Mouse (Mus musculus) limb, embryonic 15.5 days (tissue): Measurements from ENCODE around the gene Dpm1. TPM values are rescaled to one million over a fixed set of nuclear protein-coding genes. Genes with fewer than 3 reads are reported as not detected.

ENCODE experiments used
- ATAC-seq: fragments of 200-750 bp; cut with Nextera tagmentation; 2 replicates; pipeline ENCODE4 v1.8.0; 2017; ENCODE audit warnings: low read depth, moderate TSS enrichment; ENCODE audit not compliant: insufficient number of reproducible peaks, low FRiP score, low TSS enrichment
- H3K27ac ChIP-seq: fragments of 300-500 bp; sonication (generic); 2 replicates; pipeline ENCODE4 v1.5.1; 2015; ENCODE audit warnings: moderate library complexity, mild to moderate bottlenecking, inconsistent platforms
- H3K27me3 ChIP-seq: fragments of 300-500 bp; sonication (generic); 2 replicates; pipeline ENCODE4 v1.6.1; 2015; ENCODE audit warnings: inconsistent platforms
- H3K36me3 ChIP-seq: fragments of 300-500 bp; sonication (generic); 2 replicates; pipeline ENCODE4 v1.6.1; 2015; ENCODE audit warnings: inconsistent platforms
- H3K4me1 ChIP-seq: fragments of 300-500 bp; sonication (generic); 2 replicates; pipeline ENCODE4 v1.6.1; 2015; ENCODE audit warnings: inconsistent platforms
- H3K4me2 ChIP-seq: fragments of 300-500 bp; sonication (generic); 2 replicates; pipeline ENCODE4 v1.6.1; 2015; ENCODE audit warnings: mild to moderate bottlenecking, inconsistent platforms
- H3K4me3 ChIP-seq: fragments of 300-500 bp; sonication (generic); 2 replicates; pipeline ENCODE4 v1.5.1; 2015; ENCODE audit warnings: mild to moderate bottlenecking, inconsistent platforms
- H3K9ac ChIP-seq: fragments of 300-500 bp; sonication (generic); 2 replicates; pipeline ENCODE4 v1.6.1; 2015; ENCODE audit warnings: inconsistent platforms
- H3K9me3 ChIP-seq: fragments of 300-500 bp; sonication (generic); 2 replicates; pipeline ENCODE4 v1.6.1; 2016; ENCODE audit warnings: inconsistent platforms
- WGBS: fragments of 180-500 bp; shearing (Covaris S2); methylation state at CpG from one replicate; pipeline ENCODE4 v1.1.7; 2015; 5-methylcytosine and 5-hydroxymethylcytosine counted together
- polyA plus RNA-seq: library from polyadenylated mRNA; unstranded; fragments of >200 nt; fragmentation: Nextera tagmentation; extraction: Ambion mirVana; gene quantifications from 2 replicates; pipeline ENCODE4 v1.2.1, GENCODE M21; 2015

Dpm1 gene
- polyA plus RNA-seq: 90.4 and 92.1 TPM in 2 replicates

DNA sequence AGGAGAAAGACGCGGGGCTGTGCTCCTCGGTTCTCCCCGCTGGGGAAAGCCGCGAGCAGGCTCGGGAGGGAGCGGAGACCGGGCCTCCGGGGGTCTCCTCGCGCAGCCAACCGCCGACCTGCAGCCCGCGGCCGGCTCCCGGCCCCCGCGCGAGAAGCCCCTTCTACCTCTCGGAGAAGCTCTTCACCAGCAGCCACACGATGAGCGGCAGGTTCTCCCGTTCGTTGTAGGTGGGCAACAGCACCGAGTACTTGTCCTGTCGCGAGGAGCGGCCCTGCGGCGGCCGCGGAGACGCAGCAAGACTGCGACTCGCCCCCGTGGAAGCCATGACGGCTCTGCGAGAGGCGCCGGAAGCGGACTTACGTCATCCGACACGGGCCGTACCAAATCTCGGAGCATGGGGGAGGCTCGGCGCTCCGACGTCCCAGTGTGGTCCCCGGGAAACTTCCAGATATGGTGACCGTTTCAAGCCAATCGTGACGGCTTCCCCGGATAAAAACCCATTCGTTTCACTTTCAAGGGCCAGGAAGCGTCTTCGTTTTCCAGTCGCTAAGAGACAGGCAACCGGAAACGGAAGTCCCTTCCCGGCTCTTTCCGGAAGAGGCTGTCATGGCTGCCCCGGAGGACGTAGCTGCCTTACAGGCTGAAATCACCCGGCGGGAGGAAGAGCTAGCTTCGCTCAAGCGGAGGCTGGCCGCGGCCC, at the start of gene Dpm1, which contains the start of the genes Gm20716 and Mocs3:
Dpm1 (minus strand) TSS at position 566 of the 703 bp plus-strand sequence.
Gm20716 (minus strand) TSS at position 339 of the 703 bp plus-strand sequence.
Mocs3 (plus strand) TSS at position 597 of the 703 bp plus-strand sequence.
- Histone ChIP-seq H3K27me3 (no peaks in the 10 kb centered on the region), H3K9ac (peak within 1 kb of the TSS; percentile 82), H3K4me3 (peak within 1 kb of the TSS; percentile 76), H3K36me3 (peaks cover 43% of the 10 kb centered on the region), H3K9me3 (no peaks in the 10 kb centered on the region), H3K4me2 (peak within 1 kb of the TSS; percentile 99), H3K4me1 (peaks cover 31% of the 10 kb centered on the region), H3K27ac (peak within 1 kb of the TSS; percentile 95)
- ATAC-seq: peak; percentile 82
- WGBS: 0% methylated on average over 73 of the region's 73 CpGs

DNA sequence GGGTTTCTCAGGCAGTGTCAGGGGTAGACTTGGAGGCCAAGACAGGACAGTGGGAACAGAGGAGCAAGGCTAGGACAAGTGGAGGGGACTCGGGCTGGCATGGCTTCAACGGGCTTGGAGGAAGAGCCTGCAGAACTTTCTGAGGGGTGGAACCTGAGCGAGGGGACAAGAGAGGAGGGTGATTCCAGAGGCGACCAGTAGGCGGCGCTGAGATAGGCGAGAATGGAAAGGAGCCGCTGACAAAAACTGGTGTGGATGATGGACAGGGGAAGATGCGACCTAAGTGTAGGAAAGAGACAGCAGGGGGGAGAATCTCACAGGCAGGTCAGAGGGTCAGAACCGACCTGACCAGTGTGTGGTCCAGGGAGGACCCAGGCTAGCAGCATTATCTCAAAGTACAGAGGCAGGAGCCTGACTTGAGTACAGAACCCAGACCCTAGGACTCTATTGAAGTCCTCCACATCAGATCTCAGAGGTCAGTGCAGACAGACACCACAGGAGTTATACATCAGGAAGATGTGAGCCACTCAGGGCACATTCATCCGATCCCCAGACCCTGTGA, 44.1 kb upstream of the Dpm1 start:
- Histone ChIP-seq H3K27ac (no peak overlapping the region), H3K9ac (no peak overlapping the region), H3K36me3 (no peaks in the 10 kb centered on the region), H3K4me1 (0 out of 2 replicates have a peak, but pooled peaks cover 3% of the 10 kb centered on the region), H3K27me3 (peaks cover 63% of the 10 kb centered on the region), H3K4me2 (no peak overlapping the region), H3K9me3 (no peaks in the 10 kb centered on the region), H3K4me3 (no peak overlapping the region)
- no peak for ATAC-seq
- WGBS: 9% methylated on average over 11 of the region's 11 CpGs

DNA sequence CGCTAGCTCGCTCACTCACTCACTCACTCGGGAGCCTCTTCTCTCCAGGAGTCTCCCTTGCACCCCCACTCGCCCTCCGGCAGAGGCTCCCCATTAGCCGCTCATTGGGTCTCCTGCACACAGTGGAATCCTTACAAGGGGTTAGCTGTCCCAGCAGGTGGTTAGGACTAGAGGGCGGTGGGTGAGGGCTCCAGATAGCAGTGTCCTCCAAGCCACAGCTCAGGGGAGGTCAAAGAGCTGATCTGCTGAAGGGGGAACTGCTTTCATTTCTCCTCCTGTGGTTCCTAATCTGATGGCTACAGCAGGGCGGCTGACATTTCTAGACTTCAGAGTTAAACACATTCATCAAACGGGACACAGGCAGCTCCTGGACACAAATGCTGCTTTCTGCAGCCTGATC, 43.0 kb upstream of the Dpm1 start:
- peaks cover 5% of the 10 kb centered on the region; the same call in 1 of the 2 replicates for H3K4me1 ChIP-seq
- no peak overlapping the region for H3K4me3 ChIP-seq
- no peaks in the 10 kb centered on the region for H3K36me3 ChIP-seq
- peaks cover 61% of the 10 kb centered on the region for H3K27me3 ChIP-seq
- H3K9me3 ChIP-seq: no peaks in the 10 kb centered on the region
- no peak overlapping the region for H3K9ac ChIP-seq
- ATAC-seq: no peak
- WGBS: 32% methylated on average over 9 of the region's 9 CpGs
- H3K27ac ChIP-seq: no peak overlapping the region
- no peak overlapping the region for H3K4me2 ChIP-seq

DNA sequence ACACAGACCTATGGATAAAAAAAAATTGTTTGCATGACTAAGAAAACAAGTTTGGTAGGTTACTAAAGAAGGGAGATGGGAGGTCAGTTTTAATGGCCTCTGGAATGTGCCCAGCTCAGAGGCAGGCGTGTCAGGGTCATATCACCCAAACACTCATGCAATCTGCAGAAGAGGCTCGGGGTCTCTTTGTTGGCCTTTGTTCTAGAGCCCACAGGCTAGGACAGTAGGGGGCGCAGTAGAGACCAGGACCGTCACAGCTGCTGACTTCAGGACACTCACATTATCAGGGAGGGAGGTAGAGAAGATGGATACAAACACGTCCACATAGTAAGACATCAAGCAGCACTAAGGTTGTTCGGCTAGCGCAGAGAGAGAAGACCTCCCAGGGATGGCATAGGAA, 37.6 kb upstream of the Dpm1 start:
- H3K4me1 ChIP-seq: peaks cover 5% of the 10 kb centered on the region; the same call in 1 of the 2 replicates
- ATAC-seq: no peak
- H3K9me3 ChIP-seq: no peaks in the 10 kb centered on the region
- no peaks in the 10 kb centered on the region for H3K36me3 ChIP-seq
- no peak overlapping the region for H3K4me3 ChIP-seq
- no peak overlapping the region for H3K9ac ChIP-seq
- WGBS: 34% methylated on average over 7 of the region's 7 CpGs
- no peak overlapping the region for H3K27ac ChIP-seq
- H3K4me2 ChIP-seq: peak overlapping the region; percentile 33
- H3K27me3 ChIP-seq: peaks cover 15% of the 10 kb centered on the region; the same call in 1 of the 2 replicates

- 72% methylated on average over 10 of the region's 10 CpGs for WGBS
- Histone ChIP-seq H3K4me1 (0 out of 2 replicates have a peak, but pooled peaks cover 2% of the 10 kb centered on the region), H3K4me3 (no peak overlapping the region), H3K36me3 (no peaks in the 10 kb centered on the region), H3K9ac (no peak overlapping the region), H3K9me3 (no peaks in the 10 kb centered on the region), H3K4me2 (no peak overlapping the region), H3K27ac (no peak overlapping the region), H3K27me3 (peaks cover 5% of the 10 kb centered on the region)
- ATAC-seq: no peak; the same call in 1 of the 2 replicates
Measured at GRCm38 (mm10) chr2:168260900-168261299, 30.5 kb upstream of the Dpm1 start.

- Histone ChIP-seq H3K4me2 (no peak overlapping the region), H3K4me3 (no peak overlapping the region), H3K27ac (no peak overlapping the region), H3K36me3 (no peaks in the 10 kb centered on the region), H3K9me3 (no peaks in the 10 kb centered on the region), H3K4me1 (0 out of 2 replicates have a peak, but pooled peaks cover 2% of the 10 kb centered on the region), H3K9ac (no peak overlapping the region), H3K27me3 (peaks cover 5% of the 10 kb centered on the region)
- 79% methylated on average over 3 of the region's 3 CpGs for WGBS
- ATAC-seq: no peak
Measured at GRCm38 (mm10) chr2:168260124-168260523, 29.7 kb upstream of the Dpm1 start.

DNA sequence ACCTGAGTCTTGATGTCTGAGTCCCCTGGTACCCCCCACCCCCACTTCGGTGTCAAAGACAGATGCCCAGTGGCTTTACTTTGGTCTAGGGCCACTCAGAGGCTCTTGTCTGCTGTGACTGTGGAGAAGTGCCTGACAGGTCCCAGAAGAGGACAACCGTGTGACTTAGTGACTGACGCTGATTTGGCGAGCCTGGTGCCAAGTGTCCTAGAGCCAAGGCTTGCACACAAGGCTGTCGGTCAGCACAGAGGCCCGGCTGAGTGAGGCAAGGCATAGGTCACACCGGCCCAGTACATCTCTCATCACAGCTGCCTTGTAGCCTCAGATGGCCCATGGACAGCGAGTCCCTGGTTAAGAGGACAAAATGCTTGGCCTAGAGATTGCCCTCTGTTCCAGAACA, 28.7 kb upstream of the Dpm1 start:
- 87% methylated on average over 8 of the region's 8 CpGs for WGBS
- no peak overlapping the region for H3K9ac ChIP-seq

DNA sequence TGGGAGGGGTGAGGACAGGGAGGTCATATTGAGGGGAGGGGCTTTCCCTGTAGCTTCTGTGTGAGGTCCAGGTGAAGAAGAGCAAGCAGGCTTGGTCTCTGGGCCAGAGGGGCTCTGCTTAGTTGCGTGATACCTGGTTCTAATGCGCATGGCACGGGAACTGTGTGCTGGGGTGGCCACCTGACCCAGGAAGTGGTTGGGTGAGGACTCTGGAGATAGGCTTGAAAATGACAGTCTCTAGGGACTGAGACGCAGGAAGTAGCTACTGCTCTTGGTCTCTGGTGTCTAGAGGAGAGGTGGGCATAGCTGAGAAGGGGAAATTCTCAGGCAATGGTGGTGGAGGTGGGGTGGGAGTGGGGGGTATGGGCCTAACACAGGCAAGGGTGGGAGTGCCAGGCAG, 26.8 kb upstream of the Dpm1 start:
- Histone ChIP-seq H3K9ac (no peak overlapping the region), H3K36me3 (no peaks in the 10 kb centered on the region), H3K4me2 (no peak overlapping the region), H3K27me3 (no peaks in the 10 kb centered on the region), H3K4me3 (no peak overlapping the region), H3K4me1 (peaks cover 8% of the 10 kb centered on the region; the same call in 1 of the 2 replicates), H3K9me3 (no peaks in the 10 kb centered on the region), H3K27ac (no peak overlapping the region)
- 89% methylated on average over 4 of the region's 4 CpGs for WGBS
- ATAC-seq: no peak

More for the DNA sequence above, 28.7 kb upstream of the Dpm1 start:
- H3K36me3 ChIP-seq: no peaks in the 10 kb centered on the region
- no peak overlapping the region for H3K4me3 ChIP-seq
- peaks cover 5% of the 10 kb centered on the region for H3K27me3 ChIP-seq
- 0 out of 2 replicates have a peak, but pooled peaks cover 2% of the 10 kb centered on the region for H3K4me1 ChIP-seq
- H3K27ac ChIP-seq: no peak overlapping the region
- no peak for ATAC-seq
- H3K4me2 ChIP-seq: no peak overlapping the region
- no peaks in the 10 kb centered on the region for H3K9me3 ChIP-seq

DNA sequence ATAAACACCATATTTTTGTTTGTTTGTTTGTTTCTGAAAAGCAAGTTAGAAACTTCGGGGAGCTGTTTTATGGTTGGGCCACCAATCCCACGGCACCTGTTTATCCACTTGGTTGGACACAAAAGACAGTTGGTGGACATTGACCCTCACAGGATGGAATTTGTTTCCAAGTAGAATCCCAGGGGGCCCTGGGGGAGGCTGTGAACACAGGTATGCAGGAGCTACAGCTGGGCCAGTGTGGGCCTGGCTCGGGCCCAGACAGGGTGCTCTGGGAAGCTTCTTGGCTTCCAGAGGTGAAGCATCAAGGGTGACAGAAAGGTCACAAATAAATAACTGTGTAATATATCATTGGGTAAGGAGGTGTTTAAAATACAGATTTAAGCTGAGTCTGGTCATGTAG, 26.1 kb upstream of the Dpm1 start:
- Histone ChIP-seq H3K9ac (no peak overlapping the region), H3K27ac (no peak overlapping the region), H3K4me2 (no peak overlapping the region), H3K4me1 (peaks cover 6% of the 10 kb centered on the region; the same call in 1 of the 2 replicates), H3K36me3 (no peaks in the 10 kb centered on the region), H3K9me3 (no peaks in the 10 kb centered on the region), H3K4me3 (no peak overlapping the region), H3K27me3 (no peaks in the 10 kb centered on the region)
- 76% methylated on average over 3 of the region's 3 CpGs for WGBS
- no peak for ATAC-seq

- no peaks in the 10 kb centered on the region for H3K9me3 ChIP-seq
- no peak overlapping the region for H3K4me3 ChIP-seq
- H3K36me3 ChIP-seq: no peaks in the 10 kb centered on the region
- no peak overlapping the region for H3K27ac ChIP-seq
- ATAC-seq: no peak
- H3K4me2 ChIP-seq: no peak overlapping the region
- 21% methylated on average over 7 of the region's 7 CpGs for WGBS
- H3K4me1 ChIP-seq: peaks cover 6% of the 10 kb centered on the region; the same call in 1 of the 2 replicates
- H3K27me3 ChIP-seq: peaks cover 4% of the 10 kb centered on the region; the same call in 1 of the 2 replicates
- H3K9ac ChIP-seq: no peak overlapping the region
Measured at GRCm38 (mm10) chr2:168253822-168254221, 23.4 kb upstream of the Dpm1 start.

DNA sequence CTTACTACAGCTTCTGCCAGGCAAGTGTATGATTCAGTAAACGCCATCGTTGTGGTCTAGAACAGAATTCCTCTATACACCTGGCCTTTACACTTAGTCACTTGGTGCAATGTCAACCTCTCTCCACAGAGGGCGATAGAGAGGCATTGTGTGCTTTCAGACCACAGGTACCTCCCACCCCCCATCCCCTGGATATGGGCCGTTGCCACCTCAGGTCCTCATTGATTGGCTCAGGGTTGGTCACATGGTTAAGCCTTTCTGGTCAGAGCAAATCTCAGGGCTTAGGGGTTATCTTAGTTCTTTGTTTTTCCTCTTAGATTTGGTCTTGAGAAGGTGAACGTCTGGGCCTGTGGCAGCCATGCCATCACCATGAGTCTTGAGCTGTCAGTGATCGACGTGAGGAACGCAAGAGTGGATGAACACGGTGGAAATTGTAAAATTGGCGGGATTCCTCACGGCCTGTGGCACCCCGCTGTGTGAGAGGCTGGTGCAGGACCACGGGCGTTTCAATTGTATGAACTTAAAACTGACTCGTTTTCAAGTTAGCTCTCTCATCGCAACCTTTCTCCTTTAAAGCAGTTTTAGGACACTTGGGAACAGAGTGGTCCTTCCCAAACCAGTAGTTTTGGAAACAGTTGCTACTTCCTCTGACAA, 22.4 kb upstream of the Dpm1 start:
- ATAC-seq: no peak
- H3K27ac ChIP-seq: no peak overlapping the region
- no peaks in the 10 kb centered on the region for H3K36me3 ChIP-seq
- peaks cover 4% of the 10 kb centered on the region; the same call in 1 of the 2 replicates for H3K27me3 ChIP-seq
- 11% methylated on average over 16 of the region's 16 CpGs for WGBS
- H3K4me2 ChIP-seq: peak overlapping the region; percentile 13; the same call in 1 of the 2 replicates
- no peaks in the 10 kb centered on the region for H3K9me3 ChIP-seq
- no peak overlapping the region for H3K4me3 ChIP-seq
- H3K4me1 ChIP-seq: peaks cover 6% of the 10 kb centered on the region; the same call in 1 of the 2 replicates
- H3K9ac ChIP-seq: no peak overlapping the region
